Mouse (Mus musculus) C2C12 (cell line): Measurements from ENCODE around the gene B3gnt6.

Experiments used
- CTCF ChIP-seq: IDR thresholded peaks from one replicate; pipeline ENCODE4 v1.5.1; 2011; ENCODE audit not compliant: control insufficient read depth, insufficient read depth, insufficient read length
- MAX ChIP-seq: IDR thresholded peaks from one replicate; pipeline ENCODE4 v1.6.1; 2011; ENCODE audit warnings: mild to moderate bottlenecking, control low read depth
- MYOD1 ChIP-seq: IDR thresholded peaks from one replicate; pipeline ENCODE4 v1.6.1; 2011; ENCODE audit warnings: low read depth; ENCODE audit not compliant: control insufficient read depth, insufficient read length

- TF ChIP-seq MYOD1 (no peak), CTCF (no peak), MAX (no peak)
These were observed 51.5 kb downstream of the B3gnt6 start for GRCm38 (mm10) chr7:98147766-98148165.
